Mouse (Mus musculus) cortical plate, adult 2 months (tissue): ENCODE results near the gene Klf12.

Experiments used
- CTCF ChIP-seq: fragments of 200-500 bp; IDR thresholded peaks from 2 replicates; pipeline ENCODE4 v1.5.1; 2011; ENCODE audit warnings: mild to moderate bottlenecking, control low read depth, low read length; ENCODE audit not compliant: insufficient read depth; ENCODE audit errors: extremely low read depth
- POLR2A ChIP-seq: fragments of 200-500 bp; IDR thresholded peaks from 2 replicates; pipeline ENCODE4 v1.6.1; 2011; ENCODE audit warnings: mild to moderate bottlenecking, low read length, control low read depth; ENCODE audit not compliant: insufficient read depth; ENCODE audit errors: extremely low read depth

DNA sequence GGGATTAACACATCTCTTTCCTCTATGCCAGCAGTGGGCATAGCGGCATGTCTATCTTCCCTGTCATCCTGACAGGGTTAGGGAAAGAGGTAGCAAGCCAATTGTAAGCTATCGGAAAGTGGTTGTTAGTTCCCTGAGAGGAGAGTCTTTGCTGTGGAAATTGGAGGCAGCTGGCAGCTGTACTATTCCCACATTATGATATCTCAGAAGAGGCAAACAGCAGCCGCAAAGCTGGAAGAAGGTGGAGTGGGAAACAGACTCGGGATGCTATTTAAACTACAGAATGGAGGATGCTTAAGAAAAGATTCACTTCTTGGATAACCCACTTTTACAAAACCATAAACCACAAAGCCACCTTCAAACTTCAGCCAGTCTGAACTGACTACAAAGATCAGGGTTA, 85.8 kb downstream of the Klf12 start:
- no peak for TF ChIP-seq CTCF
- TF ChIP-seq POLR2A, result no peak
